Mouse (Mus musculus): ENCODE measurements around the gene Mapk14.

GRCm38 (mm10) chr17:28766781-28767515 is 75.8 kb downstream of the Mapk14 start:
- TF ChIP-seq POLR2A (IDR thresholded peaks at IDR 0.05; ENCODE audit: insufficient read depth, low read depth, low read length): no peak
- TF ChIP-seq CTCF (IDR thresholded peaks at IDR 0.05): no peak
- TF ChIP-seq EP300 (IDR thresholded peaks at IDR 0.05; ENCODE audit: insufficient read depth, low read depth, low read length): no peak
